Mouse (Mus musculus): ENCODE measurements around the gene Hist1h4i.
"Not testable (repeated sequence)": the region's sequence is repeated elsewhere in the genome, so short reads cannot be mapped to it uniquely, and the experiment has no call there.

The Hist1h4i gene

GRCm38 (mm10) chr13:22041142-22041536, at the start of gene Hist1h4i:
Hist1h4i (minus strand) TSS chr13:22041362.
- peak; percentile 90 for DNase-seq (ENCODE audit: low spot score)

GRCm38 (mm10) chr13:22084140-22084539, 43.0 kb upstream of the Hist1h4i start, which contains the start of gene Vmn1r188:
Vmn1r188 (plus strand) TSS chr13:22084440.
- DNase-seq (ENCODE audit: low spot score), result not testable (repeated sequence)

GRCm38 (mm10) chr13:22063468-22063867, 22.3 kb upstream of the Hist1h4i start:
- DNase-seq (ENCODE audit: low spot score), result no peak

- no peak for DNase-seq (ENCODE audit: low spot score)
These were observed 20.3 kb upstream of the Hist1h4i start for GRCm38 (mm10) chr13:22061422-22061821.

GRCm38 (mm10) chr13:22053754-22054153, 12.6 kb upstream of the Hist1h4i start:
- DNase-seq (ENCODE audit: low spot score), result no peak

DNA sequence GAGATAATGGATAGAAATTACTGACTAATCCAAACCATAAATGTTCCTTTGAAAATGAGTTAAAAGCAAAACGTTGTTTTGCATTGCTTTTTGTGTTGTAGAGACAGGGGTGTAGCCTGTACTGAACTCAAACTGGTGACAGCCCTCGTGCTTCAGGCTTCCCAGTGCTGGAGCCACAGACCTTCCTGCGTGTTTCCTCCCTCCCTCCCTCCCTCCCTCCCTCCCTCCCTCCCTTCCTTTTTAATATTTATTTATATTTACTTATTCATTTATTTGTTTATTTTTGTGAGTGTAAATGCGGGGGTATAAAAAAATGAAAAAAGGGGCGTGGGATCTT, 10.3 kb upstream of the Hist1h4i start:
- DNase-seq (ENCODE audit: low spot score), result no peak

GRCm38 (mm10) chr13:22050591-22051522, 9.7 kb upstream of the Hist1h4i start:
- DNase-seq (ENCODE audit: low spot score), result peak; percentile 86

GRCm38 (mm10) chr13:22049737-22050440, 8.7 kb upstream of the Hist1h4i start:
- DNase-seq (ENCODE audit: low spot score), result no peak

DNA sequence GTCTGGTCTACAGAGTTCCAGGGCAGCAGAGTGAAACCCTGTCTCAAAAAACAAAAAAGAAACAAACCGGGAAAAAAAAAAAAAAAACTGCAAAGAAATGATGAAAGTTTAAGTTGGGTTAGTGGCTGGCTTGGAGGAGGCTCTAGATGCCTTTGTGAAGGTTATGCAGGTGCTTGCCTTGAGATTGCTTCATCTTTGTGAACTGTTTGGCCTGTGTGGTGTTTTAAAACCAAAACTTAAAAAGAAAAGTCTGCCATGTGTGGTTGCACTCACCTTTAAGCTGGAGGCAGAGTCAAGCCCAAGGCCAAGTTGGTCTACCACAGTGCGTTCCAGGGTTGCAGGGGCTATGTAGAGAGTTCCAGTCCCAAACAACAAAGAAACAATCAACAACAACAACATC, 7.9 kb upstream of the Hist1h4i start:
- no peak for DNase-seq (ENCODE audit: low spot score)

- no peak for DNase-seq (ENCODE audit: low spot score)
These were observed 4.1 kb upstream of the Hist1h4i start for GRCm38 (mm10) chr13:22045311-22045710.

DNA sequence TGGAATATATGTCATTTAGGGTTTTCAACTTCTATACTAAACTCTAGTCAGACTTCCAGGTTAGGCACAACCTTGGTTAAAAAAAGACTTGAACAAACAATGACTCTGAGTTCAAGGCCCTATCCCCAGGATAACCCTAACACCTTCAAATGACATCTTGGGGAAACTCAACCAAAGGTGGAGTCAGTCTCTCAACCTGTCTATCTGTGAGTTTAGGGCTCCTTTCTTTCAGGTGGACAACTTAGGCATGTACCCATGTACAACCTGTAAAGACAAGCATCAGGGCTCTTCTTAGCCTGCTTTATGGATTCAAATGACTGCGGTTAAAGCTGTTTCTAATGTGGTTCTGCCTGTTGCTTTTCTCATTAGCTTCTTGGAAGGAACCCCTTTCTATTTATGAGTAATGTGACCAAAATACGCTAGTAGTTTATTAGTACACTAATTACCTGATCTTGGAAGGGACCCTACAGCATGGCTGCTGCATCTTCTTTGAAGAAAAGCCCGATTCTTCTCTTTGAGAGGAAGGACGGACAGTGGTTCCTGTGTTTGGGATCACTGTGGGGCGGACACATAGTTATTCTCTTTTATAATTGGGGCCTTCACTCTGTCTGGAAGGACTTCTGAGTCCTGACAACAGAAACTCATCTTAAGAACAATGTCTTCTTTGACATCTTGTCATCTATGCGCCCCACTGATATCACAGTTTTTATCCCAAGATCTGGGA, 3.4 kb upstream of the Hist1h4i start:
- no peak for DNase-seq (ENCODE audit: low spot score)

- DNase-seq (ENCODE audit: low spot score), result no peak
These were observed 2.6 kb upstream of the Hist1h4i start for GRCm38 (mm10) chr13:22043503-22044431.

DNA sequence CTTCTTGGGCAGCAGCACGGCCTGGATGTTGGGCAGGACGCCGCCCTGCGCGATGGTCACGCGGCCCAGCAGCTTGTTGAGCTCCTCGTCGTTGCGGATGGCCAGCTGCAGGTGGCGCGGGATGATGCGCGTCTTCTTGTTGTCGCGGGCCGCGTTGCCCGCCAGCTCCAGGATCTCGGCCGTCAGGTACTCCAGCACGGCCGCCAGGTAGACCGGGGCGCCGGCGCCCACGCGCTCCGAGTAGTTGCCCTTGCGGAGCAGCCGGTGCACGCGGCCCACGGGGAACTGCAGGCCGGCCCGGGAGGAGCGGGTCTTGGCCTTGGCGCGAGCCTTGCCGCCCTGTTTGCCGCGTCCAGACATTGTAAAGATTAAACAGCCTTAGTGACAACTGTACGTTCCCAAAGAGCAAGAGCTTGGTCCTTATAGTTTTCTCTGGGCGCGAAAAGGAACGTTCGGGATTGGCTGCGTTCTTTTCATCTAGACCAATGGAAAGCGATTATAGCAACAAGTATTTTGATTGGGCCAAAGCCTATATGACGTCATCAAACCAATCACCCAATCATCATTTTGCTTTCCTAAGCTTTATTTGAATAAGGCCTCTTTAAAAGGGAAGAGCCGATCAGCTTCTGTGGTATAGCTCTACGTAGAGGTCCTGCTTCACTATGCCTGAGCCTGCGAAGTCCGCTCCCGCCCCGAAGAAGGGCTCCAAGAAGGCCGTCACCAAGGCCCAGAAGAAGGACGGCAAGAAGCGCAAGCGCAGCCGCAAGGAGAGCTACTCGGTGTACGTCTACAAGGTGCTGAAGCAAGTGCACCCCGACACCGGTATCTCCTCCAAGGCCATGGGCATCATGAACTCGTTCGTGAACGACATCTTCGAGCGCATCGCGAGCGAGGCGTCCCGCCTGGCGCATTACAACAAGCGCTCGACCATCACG, 1.7 kb upstream of the Hist1h4i start, which contains the start of the genes Hist1h2ag and Hist1h2bj:
Gene Hist1h2ag, minus strand, starts transcription at position 377 of the 935 bp plus-strand sequence.
Gene Hist1h2bj, plus strand, starts transcription at position 647 of the 935 bp plus-strand sequence.
- DNase-seq (ENCODE audit: low spot score), result peak; percentile 82

GRCm38 (mm10) chr13:22041651-22042567, 747 bp upstream of the Hist1h4i start:
- DNase-seq (ENCODE audit: low spot score), result no peak

DNA sequence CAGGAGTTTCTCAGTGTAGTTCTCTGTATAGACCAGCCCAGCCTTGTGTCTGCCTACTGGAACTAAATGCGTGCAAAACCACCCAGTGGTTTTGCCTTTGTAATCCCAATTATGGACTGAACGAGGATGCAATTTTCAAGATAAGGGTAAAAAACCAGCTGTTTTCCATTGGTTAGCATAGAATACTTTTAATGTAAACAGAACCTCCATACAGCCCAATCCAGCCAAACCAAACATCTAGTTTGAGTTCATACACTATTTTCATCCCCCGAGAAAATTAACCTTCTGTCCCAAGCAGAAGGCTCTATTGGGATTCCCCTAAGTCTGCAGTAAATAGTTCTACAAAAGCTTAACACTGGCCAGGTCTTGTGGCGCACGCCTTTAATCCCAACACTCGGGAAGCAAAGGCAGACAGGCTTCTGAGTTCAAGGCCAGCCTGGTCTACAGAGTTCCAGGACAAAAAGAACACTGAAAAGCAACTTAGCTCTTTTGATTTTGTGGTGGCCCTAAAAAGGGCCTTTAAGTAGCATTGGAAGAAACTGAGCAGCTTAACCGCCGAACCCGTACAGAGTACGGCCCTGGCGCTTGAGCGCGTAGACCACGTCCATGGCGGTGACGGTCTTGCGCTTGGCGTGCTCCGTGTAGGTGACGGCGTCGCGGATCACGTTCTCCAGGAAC, 559 bp downstream of the Hist1h4i start:
- no peak for DNase-seq (ENCODE audit: low spot score)

- DNase-seq (ENCODE audit: low spot score), result no peak
These were observed 1.2 kb downstream of the Hist1h4i start for GRCm38 (mm10) chr13:22039951-22040463.

DNA sequence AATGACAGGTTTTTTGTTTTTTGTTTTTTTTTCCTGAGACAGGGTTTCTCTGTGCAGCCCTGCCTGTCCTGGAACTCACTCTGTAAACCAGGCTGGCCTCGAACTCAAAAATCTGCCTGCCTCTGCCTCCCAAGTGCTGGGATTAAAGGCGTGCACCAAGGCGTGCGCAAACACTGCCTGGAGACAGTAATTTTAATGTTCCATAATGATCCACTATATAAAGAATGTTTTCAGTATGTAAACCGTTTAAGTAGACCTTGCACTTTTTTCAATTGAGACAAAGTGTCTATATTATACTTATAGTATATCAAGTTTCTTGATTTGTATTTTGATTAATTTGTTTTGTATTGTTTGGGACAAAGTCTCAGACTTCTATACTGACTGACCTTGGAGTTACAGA, 1.8 kb downstream of the Hist1h4i start:
- no peak for DNase-seq (ENCODE audit: low spot score)

- DNase-seq (ENCODE audit: low spot score), result no peak
These were observed 3.7 kb downstream of the Hist1h4i start for GRCm38 (mm10) chr13:22037415-22037814.

Data from ovary, adult 18-20 months (tissue).